Mouse (Mus musculus): ENCODE results near the gene Gm11567.

- no peak for TF ChIP-seq CTCF (IDR thresholded peaks at IDR 0.05 in 2 of 3, conservative IDR thresholded peaks at IDR 0.05 in 1 of 3; ENCODE audit: control insufficient read depth in 1 of 3, insufficient read depth in 1 of 3, low read depth in 2 of 3, low read length in 3 of 3, poor library complexity in 1 of 3, severe bottlenecking in 1 of 3)
- no peak for TF ChIP-seq POLR2A (IDR thresholded peaks at IDR 0.05; ENCODE audit: control insufficient read depth in 1 of 2, insufficient read depth in 1 of 2, low read depth in 1 of 2, low read length in 2 of 2, poor library complexity in 1 of 2)
- TF ChIP-seq ZMIZ1 (IDR thresholded peaks at IDR 0.05; ENCODE audit: low read depth, low read length) = no peak
- no peak for TF ChIP-seq TCF12 (IDR thresholded peaks at IDR 0.05; ENCODE audit: low read depth, low read length)
- TF ChIP-seq USF2 (IDR thresholded peaks at IDR 0.05; ENCODE audit: borderline replicate concordance in 1 of 2, insufficient read depth in 1 of 2, low read depth in 1 of 2, low read length in 2 of 2) = no peak
- TF ChIP-seq TBP (IDR thresholded peaks at IDR 0.05; ENCODE audit: low read depth, low read length) = no peak
- TF ChIP-seq HCFC1 (IDR thresholded peaks at IDR 0.05; ENCODE audit: low read depth, low read length) = no peak
- TF ChIP-seq MXI1 (IDR thresholded peaks at IDR 0.05; ENCODE audit: low read depth, low read length) = no peak
- TF ChIP-seq USF1 (IDR thresholded peaks at IDR 0.05; ENCODE audit: low read depth, low read length) = no peak
- no peak for TF ChIP-seq GABPA (IDR thresholded peaks at IDR 0.05; ENCODE audit: low read depth, low read length)
- no peak for TF ChIP-seq GATA1 (IDR thresholded peaks at IDR 0.05; ENCODE audit: low read depth, low read length)
- TF ChIP-seq EP300 (IDR thresholded peaks at IDR 0.05; ENCODE audit: low read depth in 1 of 2, low read length in 2 of 2) = no peak
Observed at GRCm38 (mm10) chr11:99846746-99847145, 32.2 kb upstream of the Gm11567 start.

All from MEL (cell line).